Mouse (Mus musculus): Measurements from ENCODE around the gene Myoz2.

DNA sequence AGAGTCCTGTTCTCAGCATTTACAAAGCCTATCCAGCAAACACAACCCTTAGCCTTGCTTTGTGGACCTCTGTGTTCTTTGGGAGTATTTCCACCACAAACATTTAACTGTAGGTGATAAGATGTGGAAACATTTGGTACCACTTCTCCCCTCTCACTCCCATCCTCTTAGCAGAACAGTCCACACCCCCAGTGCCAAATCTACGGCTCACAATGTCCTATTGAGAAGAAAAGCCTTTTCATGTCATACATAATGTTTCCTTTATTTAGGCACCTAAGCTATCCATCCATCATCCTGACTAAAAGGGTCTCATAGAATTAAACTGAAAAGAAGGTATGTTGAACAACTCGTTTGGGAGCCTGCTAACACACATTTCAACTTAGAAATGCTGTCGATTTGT, 9.2 kb downstream of the Myoz2 start:
- TF ChIP-seq CTCF (IDR thresholded peaks at IDR 0.05; ENCODE audit: insufficient read depth, low read length), result no peak
- TF ChIP-seq POLR2A (IDR thresholded peaks at IDR 0.05; ENCODE audit: borderline replicate concordance, extremely low read depth, low read depth, low read length), result no peak

All from lung, adult 2 months (tissue).